Mouse (Mus musculus) NIH3T3 (cell line): Measurements from ENCODE around the gene Ergic1.

ENCODE experiments used
- DNase-seq: peaks from one replicate; pipeline ENCODE4 v3.0.0-alpha.2; 2012; ENCODE audit warnings: low read depth

Ergic1 gene

GRCm38 (mm10) chr17:26575786-26576690 lies 14.7 kb downstream of the Ergic1 start:
- no peak for DNase-seq

GRCm38 (mm10) chr17:26576833-26577232 lies 15.5 kb downstream of the Ergic1 start:
- peak; percentile 69 for DNase-seq

GRCm38 (mm10) chr17:26577309-26577708 lies 16.0 kb downstream of the Ergic1 start:
- DNase-seq, result no peak

- DNase-seq, result no peak
These were observed 16.9 kb downstream of the Ergic1 start for GRCm38 (mm10) chr17:26578162-26578561.

GRCm38 (mm10) chr17:26578771-26579170 lies 17.5 kb downstream of the Ergic1 start:
- DNase-seq, result no peak

- no peak for DNase-seq
These were observed 18.1 kb downstream of the Ergic1 start for GRCm38 (mm10) chr17:26579396-26579795.

GRCm38 (mm10) chr17:26580873-26581401 lies 19.6 kb downstream of the Ergic1 start:
- DNase-seq, result no peak

GRCm38 (mm10) chr17:26582297-26582696 lies 21.0 kb downstream of the Ergic1 start:
- peak; percentile 58 for DNase-seq

GRCm38 (mm10) chr17:26583056-26583455 lies 21.8 kb downstream of the Ergic1 start:
- DNase-seq, result no peak

- DNase-seq, result no peak
These were observed 22.3 kb downstream of the Ergic1 start for GRCm38 (mm10) chr17:26583606-26584005.

- no peak for DNase-seq
These were observed 22.8 kb downstream of the Ergic1 start for GRCm38 (mm10) chr17:26584063-26584462.

GRCm38 (mm10) chr17:26584558-26585136 lies 23.4 kb downstream of the Ergic1 start:
- peak; percentile 96 for DNase-seq

- DNase-seq, result no peak
These were observed 26.7 kb downstream of the Ergic1 start for GRCm38 (mm10) chr17:26587961-26588487.

- DNase-seq, result peak; percentile 91
These were observed 31.2 kb downstream of the Ergic1 start for GRCm38 (mm10) chr17:26592510-26592909.

GRCm38 (mm10) chr17:26593199-26593598 lies 31.9 kb downstream of the Ergic1 start:
- DNase-seq, result no peak

- DNase-seq, result no peak
These were observed 32.9 kb downstream of the Ergic1 start for GRCm38 (mm10) chr17:26594171-26594570.

- no peak for DNase-seq
These were observed 33.7 kb downstream of the Ergic1 start for GRCm38 (mm10) chr17:26594958-26595357.

- no peak for DNase-seq
These were observed 34.3 kb downstream of the Ergic1 start for GRCm38 (mm10) chr17:26595448-26596167.

GRCm38 (mm10) chr17:26596168-26596658 lies 34.9 kb downstream of the Ergic1 start:
- DNase-seq, result peak; percentile 67

- no peak for DNase-seq
These were observed 35.7 kb downstream of the Ergic1 start for GRCm38 (mm10) chr17:26596856-26597481.

GRCm38 (mm10) chr17:26598845-26599244 lies 37.6 kb downstream of the Ergic1 start:
- no peak for DNase-seq
